Mouse (Mus musculus) mouse embryonic stem cell (cell line): Measurements from ENCODE around the gene Asap2.

Experiments used
- in situ Hi-C, 2 experiments: fragments of 300-500 bp; cut with MboI; formaldehyde crosslinking; loops; 1 replicate in 1 of 2; 3 replicates in 1 of 2; pipeline ENCODE4 v1.14.3; 2019 to 2020; ENCODE audit warnings: low sequenced_read_pairs in 2 of 2, low pct_unique_long_range_greater_than_20kb in 1 of 2, mixed read lengths in 1 of 2; ENCODE audit not compliant: unreplicated experiment in 1 of 2

Asap2 gene

GRCm38 (mm10) chr12:21268083-21268616 lies 277.9 kb downstream of the Asap2 start:
- in situ Hi-C loops: loop anchor here in 1 of 2 experiments (10.0 kb wide), 1 partner anchor 173 kb away; no protein-coding TSS in a partner anchor

DNA sequence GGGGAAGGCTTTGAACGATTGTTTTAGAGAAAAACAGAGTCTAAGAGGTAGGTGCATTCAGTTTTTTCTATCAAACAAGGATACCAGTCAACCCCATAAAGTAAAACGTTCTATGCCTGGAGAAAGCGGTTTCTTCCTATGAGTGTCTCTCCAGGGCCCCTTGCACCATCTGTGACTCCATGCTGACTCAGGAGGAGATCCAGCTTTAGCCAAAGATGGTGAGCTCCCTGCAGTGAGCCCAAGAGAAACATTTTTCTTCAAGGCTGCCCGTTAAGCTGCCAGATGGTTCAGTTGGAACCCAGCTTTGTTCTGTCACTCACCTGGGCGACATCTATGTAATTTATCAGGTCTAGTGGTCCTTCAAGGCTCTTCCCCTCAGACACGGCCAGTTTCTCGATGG lies 284.2 kb downstream of the Asap2 start:
- in situ Hi-C loops: no loop called here

- in situ Hi-C loops: no loop called here
Observed at GRCm38 (mm10) chr12:21277352-21277864, 287.1 kb downstream of the Asap2 start.

- in situ Hi-C loops: no loop called here
Observed at GRCm38 (mm10) chr12:21284761-21285441, 294.6 kb downstream of the Asap2 start, which contains the start of gene Cpsf3. Cpsf3 (plus strand) TSS chr12:21285391.

DNA sequence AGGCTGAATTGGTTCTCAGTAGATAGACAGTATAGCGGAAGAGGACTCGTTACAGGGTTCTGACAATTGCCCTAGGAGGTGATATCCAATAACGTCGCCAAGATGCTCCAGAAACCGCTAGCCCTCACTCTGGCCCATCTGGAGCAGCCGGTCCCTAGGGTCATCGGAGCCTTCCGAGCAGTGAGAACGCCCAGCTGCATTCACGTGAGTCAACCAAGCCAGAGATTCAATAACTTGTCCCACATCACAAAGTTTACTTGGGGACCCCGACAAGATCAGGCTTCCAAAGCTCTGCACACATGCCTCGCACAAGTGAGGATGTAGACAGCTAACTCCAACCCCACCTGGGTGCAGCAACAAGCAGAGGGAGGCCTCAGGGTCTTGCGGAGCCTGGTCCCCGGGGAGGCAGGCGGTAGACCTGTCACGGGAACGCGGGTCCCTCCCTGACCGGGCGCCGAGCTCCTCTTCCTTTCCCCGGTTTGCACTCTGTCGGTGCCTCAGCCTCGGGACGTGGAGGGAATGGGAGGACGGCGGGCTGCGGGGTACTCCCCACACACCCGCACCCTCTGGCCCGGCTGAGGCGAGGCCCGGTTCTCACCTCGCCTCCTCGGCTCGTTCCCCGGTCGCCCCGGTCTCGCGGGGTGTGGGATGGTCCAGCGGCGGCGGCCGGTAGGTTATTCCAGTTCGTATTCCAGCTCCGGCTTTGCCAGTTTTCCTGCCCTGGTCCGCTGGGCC lies 295.4 kb downstream of the Asap2 start:
- in situ Hi-C loops: no loop called here

- in situ Hi-C loops: no loop called here
Observed at GRCm38 (mm10) chr12:21286243-21286622, 296.0 kb downstream of the Asap2 start, which contains the start of gene Itgb1bp1. Itgb1bp1 (minus strand) TSS chr12:21286284.

DNA sequence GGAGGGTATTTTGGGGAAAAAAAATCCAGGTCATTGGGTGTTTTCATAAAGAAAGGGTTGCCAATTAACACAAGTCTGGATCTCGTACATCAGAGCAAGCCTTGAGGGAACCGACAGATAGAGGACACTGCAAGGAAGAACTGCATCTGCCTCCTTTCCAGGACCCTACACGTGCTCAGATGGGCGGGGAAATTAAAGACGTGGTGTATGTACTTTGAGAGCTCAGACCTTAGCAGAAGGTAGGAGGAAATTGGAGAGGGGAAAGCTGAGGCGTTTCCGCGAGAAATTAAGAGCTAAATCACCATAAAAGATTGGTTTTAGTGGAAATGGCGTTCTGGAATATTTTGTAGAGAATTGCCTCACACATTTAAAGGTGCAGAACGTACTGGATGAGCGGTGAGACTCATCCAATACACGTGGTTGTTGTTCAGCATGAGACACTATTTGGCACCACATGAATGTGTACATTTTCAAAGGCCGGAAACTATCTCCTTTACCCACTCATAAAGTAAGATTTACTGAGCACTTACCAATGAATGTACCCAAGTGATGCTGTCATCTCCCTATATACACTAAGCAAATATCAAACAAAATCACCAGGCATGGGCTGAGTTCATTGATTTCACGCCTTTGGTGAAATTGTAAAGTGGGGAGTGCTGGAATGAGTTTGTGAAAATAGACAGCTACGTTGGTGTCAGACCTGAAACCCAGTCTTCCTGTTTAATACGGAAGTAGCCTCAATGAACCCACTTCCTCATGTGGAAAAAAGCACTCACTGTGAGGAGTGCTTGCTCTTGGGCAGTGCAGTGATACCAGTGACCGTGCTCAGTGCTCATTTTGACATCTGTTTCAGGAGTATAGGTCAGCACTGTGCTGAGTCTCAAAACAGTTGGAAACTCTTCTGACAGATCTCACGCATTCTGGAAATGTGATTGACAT lies 296.7 kb downstream of the Asap2 start:
- in situ Hi-C loops: no loop called here

GRCm38 (mm10) chr12:21288716-21289395 lies 298.6 kb downstream of the Asap2 start:
- in situ Hi-C loops: no loop called here

DNA sequence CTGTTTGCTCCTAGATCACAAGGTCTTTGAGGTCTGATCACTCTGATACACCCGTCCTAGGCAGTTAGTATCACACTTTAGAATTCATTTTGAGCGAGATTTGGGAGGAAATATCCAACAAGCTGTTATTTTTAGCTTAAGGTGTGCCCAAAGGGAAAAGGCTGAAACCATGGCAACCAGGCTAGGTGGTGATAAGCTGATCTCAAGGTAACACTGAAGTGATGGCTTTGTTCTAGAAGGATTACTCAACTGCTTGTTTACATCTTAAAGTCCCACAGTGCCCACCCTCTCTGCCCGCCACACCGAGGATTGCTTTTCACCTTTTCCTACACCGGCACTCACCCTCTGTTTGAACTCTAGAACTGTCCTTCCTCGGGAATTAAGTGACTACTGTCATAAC lies 299.4 kb downstream of the Asap2 start:
- in situ Hi-C loops: no loop called here

- in situ Hi-C loops: no loop called here
Observed at GRCm38 (mm10) chr12:21298856-21299255, 308.6 kb downstream of the Asap2 start.

GRCm38 (mm10) chr12:21301324-21301723 lies 311.1 kb downstream of the Asap2 start:
- in situ Hi-C loops: no loop called here

GRCm38 (mm10) chr12:21301932-21302331 lies 311.7 kb downstream of the Asap2 start:
- in situ Hi-C loops: no loop called here

DNA sequence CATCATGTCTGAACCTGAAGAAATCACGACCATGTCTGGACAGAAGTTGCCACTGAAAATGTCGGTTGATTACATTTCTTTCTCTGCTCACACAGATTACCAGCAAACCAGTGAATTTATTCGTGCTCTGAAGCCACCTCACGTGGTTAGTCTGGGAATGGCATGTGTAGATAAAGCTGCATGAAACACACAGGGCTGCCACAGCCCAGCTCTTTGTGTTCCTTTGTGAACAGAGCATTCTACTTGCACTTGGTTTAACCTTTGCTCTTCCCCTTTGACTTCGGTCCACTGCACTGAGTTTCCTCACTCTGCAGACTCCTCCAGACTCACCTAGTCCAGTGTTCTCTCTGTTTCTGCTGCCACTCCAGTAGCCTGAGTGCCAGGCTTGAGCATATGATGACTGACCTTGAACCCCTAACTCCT lies 312.1 kb downstream of the Asap2 start:
- in situ Hi-C loops: no loop called here

DNA sequence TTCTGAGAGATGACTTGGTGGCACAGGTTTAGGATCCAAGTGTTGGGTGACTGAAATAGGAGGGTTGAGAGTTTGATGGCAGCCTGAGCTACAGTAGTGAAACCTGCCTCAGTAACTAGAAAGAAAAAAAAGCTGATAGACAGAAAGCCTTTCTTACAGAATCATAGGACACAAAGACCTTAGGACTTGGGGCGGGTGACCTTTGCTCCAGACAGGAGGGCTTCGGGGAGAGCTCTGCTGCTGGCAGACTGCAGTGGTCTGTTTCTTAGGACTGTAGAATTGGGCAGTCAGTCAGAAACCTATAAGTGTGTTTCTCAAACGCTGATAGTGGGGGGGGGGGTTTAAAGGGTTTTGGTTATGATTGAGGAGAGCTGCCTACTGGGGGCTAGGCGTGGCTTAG lies 315.5 kb downstream of the Asap2 start:
- in situ Hi-C loops: no loop called here

DNA sequence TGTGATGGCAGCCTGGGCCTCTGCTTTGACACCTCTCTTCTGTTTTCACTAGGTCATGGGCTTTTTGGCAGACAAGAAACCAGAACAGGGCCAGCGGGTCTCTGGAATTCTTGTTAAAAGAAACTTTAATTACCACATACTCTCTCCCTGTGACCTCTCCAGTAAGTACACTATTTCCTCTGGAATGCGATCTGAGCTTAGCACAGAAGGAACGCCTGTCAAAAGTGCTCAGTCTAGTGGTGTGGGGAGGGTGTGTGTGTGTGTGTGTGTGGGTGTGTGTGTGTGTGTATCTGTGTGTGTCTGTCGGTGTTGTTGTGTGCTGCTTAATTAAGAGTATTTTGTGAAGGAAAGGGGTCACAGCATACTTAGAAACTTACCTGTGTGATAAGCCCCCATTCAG lies 316.5 kb downstream of the Asap2 start:
- in situ Hi-C loops: no loop called here

DNA sequence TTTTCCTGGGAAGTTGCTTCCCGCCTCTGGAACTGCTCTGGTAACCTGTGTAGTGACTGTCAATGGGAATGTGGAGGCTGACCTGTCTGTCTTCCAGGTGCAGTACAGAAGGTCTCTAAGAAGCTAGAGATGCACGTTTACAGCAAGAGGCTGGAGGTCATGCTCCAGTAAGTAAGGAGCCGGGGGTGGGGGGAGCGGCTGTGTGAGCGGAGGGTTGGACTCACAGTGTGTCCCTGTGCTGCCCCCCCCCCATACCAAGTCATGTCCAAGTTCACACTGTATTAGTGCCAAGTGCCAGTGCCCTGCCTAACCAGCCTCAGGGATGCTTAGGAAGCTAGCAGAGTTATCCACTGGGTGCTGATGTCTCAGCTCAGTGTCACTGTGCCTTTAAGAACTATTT lies 321.9 kb downstream of the Asap2 start:
- in situ Hi-C loops: no loop called here

- in situ Hi-C loops: no loop called here
Observed at GRCm38 (mm10) chr12:21315923-21316868, 325.9 kb downstream of the Asap2 start, which contains the start of gene Iah1. Iah1 (plus strand) TSS chr12:21316389.
